8 mouse cellular contexts compared by ENCODE assay signal in genomic region chr2:165201761-165202751, GRCm38 (mm10). TPM values are rescaled to one million over a fixed set of nuclear protein-coding genes. Genes with fewer than 3 reads are reported as not detected.
DNase-seq lines count a peak whose midpoint lies in the region; ATAC-seq and TF ChIP-seq lines count a peak whose summit lies in the region.

No protein-coding gene starts in this region.

- peaks cover 98% of the 10 kb centered on the region for H3K27me3 ChIP-seq in kidney, embryonic 15.5 days
- H3K27me3 ChIP-seq in midbrain, postnatal 0 days (ENCODE audit: insufficient read depth, low read length), result no peaks in the 10 kb centered on the region

- H3K9me3 ChIP-seq in kidney, embryonic 15.5 days (replicated peaks), result no peaks in the 10 kb centered on the region
- H3K9me3 ChIP-seq in midbrain, postnatal 0 days (ENCODE audit: low read length), result no peaks in the 10 kb centered on the region

- peak; percentile 31 for TF ChIP-seq CTCF in midbrain, postnatal 0 days (IDR thresholded peaks at IDR 0.05)

- peak overlapping the region; percentile 15 for H3K4me3 ChIP-seq in kidney, embryonic 15.5 days (replicated peaks)
- no peak overlapping the region for H3K4me3 ChIP-seq in midbrain, postnatal 0 days (ENCODE audit: low read depth, low read length)

- no peak overlapping the region for H3K9ac ChIP-seq in kidney, embryonic 15.5 days
- no peak overlapping the region for H3K9ac ChIP-seq in midbrain, postnatal 0 days (replicated peaks; ENCODE audit: low read length, poor library complexity, severe bottlenecking)

- ATAC-seq in kidney, embryonic 15.5 days (replicated peaks; ENCODE audit: low FRiP score), result peak; percentile 26; the same call in 1 of the 2 replicates
- peak; percentile 48 for ATAC-seq in midbrain, postnatal 0 days (ENCODE audit: low FRiP score)
- ATAC-seq in megakaryocyte-erythroid progenitor cell, adult 5-6 weeks (replicated peaks; ENCODE audit: low FRiP score, low TSS enrichment, poor library complexity, severe bottlenecking), result no peak

- peak overlapping the region; percentile 57 for H3K4me2 ChIP-seq in kidney, embryonic 15.5 days
- peak overlapping the region; percentile 43 for H3K4me2 ChIP-seq in midbrain, postnatal 0 days (ENCODE audit: low read depth, low read length, poor library complexity, severe bottlenecking)

- H3K27ac ChIP-seq in kidney, embryonic 15.5 days, result no peak overlapping the region
- H3K27ac ChIP-seq in midbrain, postnatal 0 days (ENCODE audit: low read depth, low read length), result peak overlapping the region; percentile 48

- no peaks in the 10 kb centered on the region for H3K36me3 ChIP-seq in kidney, embryonic 15.5 days
- H3K36me3 ChIP-seq in midbrain, postnatal 0 days (ENCODE audit: insufficient read depth, low read length), result no peaks in the 10 kb centered on the region

- 4% methylated on average over 28 of the region's 28 CpGs for WGBS in kidney, embryonic 15.5 days
- 5% methylated on average over 28 of the region's 28 CpGs for WGBS in midbrain, postnatal 0 days

- no peak for DNase-seq in kidney, adult 9 months
- peak; percentile 57 to 63 for DNase-seq in cerebellum, postnatal 10 days
- peak; percentile 28 to 77 for DNase-seq in frontal cortex, adult 2 months (ENCODE audit: extremely low spot score in 1 of 2, low spot score in 1 of 2)
- peak; percentile 63 to 69 for DNase-seq in layer of hippocampus, postnatal 36 days
- DNase-seq in midbrain, postnatal 0 days (ENCODE audit: low spot score), result peak; percentile 61
- no peak for DNase-seq in ovary, postnatal 10 days (ENCODE audit: low spot score)

- H3K4me1 ChIP-seq in kidney, embryonic 15.5 days, result peaks cover 13% of the 10 kb centered on the region
- peaks cover 12% of the 10 kb centered on the region for H3K4me1 ChIP-seq in midbrain, postnatal 0 days (ENCODE audit: insufficient read depth, low read length)

RNA-seq across cellular contexts. Expression of gene Cdh22, which starts 32.6 kb away (rescaled TPM):
- 0.78 and 1.1 TPM in 2 replicates for polyA plus RNA-seq in kidney, embryonic 15.5 days (2015; fragmentation: Nextera tagmentation; extraction: Ambion mirVana)
- 33.3 and 38.6 TPM in 2 replicates for polyA plus RNA-seq in frontal cortex, adult 2 months (2012; rRNA removed)
- 10 to 100 TPM; 12.9 to 13.1 TPM for total RNA-seq in layer of hippocampus, postnatal 36 days (2021)
- total RNA-seq in midbrain, postnatal 0 days (2014; rRNA removed), result 41.3 and 47.9 TPM in 2 replicates
- polyA plus RNA-seq in midbrain, postnatal 0 days (2015; fragmentation: Nextera tagmentation; extraction: Ambion mirVana), result 21.9 and 23.2 TPM in 2 replicates
- not detected in 2 replicates for total RNA-seq in megakaryocyte-erythroid progenitor cell, adult 5-6 weeks (2014; fragmentation: Nextera tagmentation)
- not detected in 2 replicates for total RNA-seq in megakaryocyte-erythroid progenitor cell, adult 5-6 weeks (2017)

Comparison
In these comparisons a context has a peak if more than half of its experiments do, and no peak if none do; other contexts are left out.
1. DNase-seq: peak in cerebellum, postnatal 10 days (2 of 2), frontal cortex, adult 2 months (2 of 2), layer of hippocampus, postnatal 36 days (2 of 2) and midbrain, postnatal 0 days (single experiment); none in kidney, adult 9 months (single experiment) and ovary, postnatal 10 days (single experiment).
2. RNA of gene Cdh22, which starts 32.6 kb away (total RNA-seq): 41.3 to 47.9 TPM in midbrain, postnatal 0 days and 12.9 to 13.1 TPM in layer of hippocampus, postnatal 36 days; not detected in megakaryocyte-erythroid progenitor cell, adult 5-6 weeks; every median in the first group is over 10 times any median in the second.